Mouse (Mus musculus) hindbrain, embryonic 13.5 days (tissue): ENCODE measurements around the gene Ccdc170. TPM values are rescaled to one million over a fixed set of nuclear protein-coding genes. Genes with fewer than 3 reads are reported as not detected.

Experiments
- ATAC-seq: fragments of 200-750 bp; cut with Nextera tagmentation; 2 replicates; pipeline ENCODE4 v1.8.0; 2017; ENCODE audit warnings: moderate TSS enrichment; ENCODE audit not compliant: low FRiP score
- H3K27ac ChIP-seq: fragments of 300-500 bp; sonication (generic); 2 replicates; pipeline ENCODE4 v1.5.1; 2015; ENCODE audit warnings: inconsistent platforms, mild to moderate bottlenecking, moderate library complexity
- H3K27me3 ChIP-seq: fragments of 300-500 bp; sonication (generic); 2 replicates; pipeline ENCODE4 v1.6.1; 2015; ENCODE audit warnings: mild to moderate bottlenecking, inconsistent platforms
- H3K36me3 ChIP-seq: fragments of 300-500 bp; sonication (generic); 2 replicates; pipeline ENCODE4 v1.6.1; 2015; ENCODE audit warnings: mild to moderate bottlenecking, inconsistent platforms
- H3K4me1 ChIP-seq: fragments of 300-500 bp; sonication (generic); replicated peaks from 2 replicates; pipeline ENCODE4 v1.6.1; 2015; ENCODE audit warnings: inconsistent platforms
- H3K4me2 ChIP-seq: fragments of 300-500 bp; sonication (generic); 2 replicates; pipeline ENCODE4 v1.6.1; 2015; ENCODE audit warnings: inconsistent platforms, mild to moderate bottlenecking, moderate library complexity
- H3K4me3 ChIP-seq: fragments of 300-500 bp; sonication (generic); 2 replicates; pipeline ENCODE4 v1.5.1; 2015; ENCODE audit warnings: mild to moderate bottlenecking, inconsistent platforms
- H3K9ac ChIP-seq: fragments of 300-500 bp; sonication (generic); 2 replicates; pipeline ENCODE4 v1.6.1; 2015; ENCODE audit warnings: mild to moderate bottlenecking, inconsistent platforms
- H3K9me3 ChIP-seq: fragments of 300-500 bp; sonication (generic); 2 replicates; pipeline ENCODE4 v1.6.1; 2016; ENCODE audit warnings: inconsistent platforms
- WGBS: fragments of 180-500 bp; shearing (Covaris S2); methylation state at CpG from one replicate; pipeline ENCODE4 v1.1.7; 2015; 5-methylcytosine and 5-hydroxymethylcytosine counted together
- polyA plus RNA-seq: library from polyadenylated mRNA; unstranded; fragments of >200 nt; fragmentation: Nextera tagmentation; extraction: Ambion mirVana; gene quantifications from 2 replicates; pipeline ENCODE4 v1.2.1, GENCODE M21; 2015

The Ccdc170 gene
- polyA plus RNA-seq, 1 experiment from 2014 or later: 0.55 TPM

GRCm38 (mm10) chr10:4483848-4484247 is 1.5 kb downstream of the Ccdc170 start:
- Histone ChIP-seq H3K4me3 (no peak overlapping the region), H3K9me3 (no peaks in the 10 kb centered on the region), H3K9ac (no peak overlapping the region), H3K4me1 (no peaks in the 10 kb centered on the region), H3K36me3 (no peaks in the 10 kb centered on the region), H3K27me3 (no peaks in the 10 kb centered on the region), H3K4me2 (no peak overlapping the region), H3K27ac (no peak overlapping the region)
- no peak for ATAC-seq
- 85% methylated on average over 1 of the region's 1 CpGs for WGBS

DNA sequence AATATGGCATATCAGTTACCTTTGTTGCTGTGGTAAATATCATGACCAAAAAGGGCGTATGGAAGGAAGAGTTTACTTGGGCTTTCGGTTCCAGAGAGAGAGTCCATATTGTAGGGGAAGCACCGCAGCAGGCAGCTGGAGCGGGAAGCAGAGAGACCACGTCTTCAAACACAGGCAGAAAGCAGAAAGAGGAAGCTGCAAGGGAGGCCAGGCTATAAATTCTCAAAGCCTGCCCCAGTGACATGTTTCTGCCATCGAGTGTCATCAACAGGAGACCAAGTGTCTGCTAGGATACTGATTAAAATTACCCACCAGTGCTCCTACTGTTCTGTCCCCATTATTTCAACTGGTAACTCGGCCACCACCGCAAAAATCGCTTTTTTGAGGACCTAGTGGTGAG is 2.7 kb downstream of the Ccdc170 start:
- no peak for ATAC-seq
- Histone ChIP-seq H3K9me3 (no peaks in the 10 kb centered on the region), H3K4me3 (no peak overlapping the region), H3K9ac (no peak overlapping the region), H3K4me2 (no peak overlapping the region), H3K27ac (no peak overlapping the region), H3K4me1 (no peaks in the 10 kb centered on the region), H3K27me3 (no peaks in the 10 kb centered on the region), H3K36me3 (no peaks in the 10 kb centered on the region)
- 81% methylated on average over 9 of the region's 9 CpGs for WGBS

GRCm38 (mm10) chr10:4489865-4490264 is 7.6 kb downstream of the Ccdc170 start:
- no peak overlapping the region for H3K4me2 ChIP-seq
- H3K9me3 ChIP-seq: no peaks in the 10 kb centered on the region
- H3K4me3 ChIP-seq: no peak overlapping the region
- WGBS: 77% methylated on average over 5 of the region's 5 CpGs
- ATAC-seq: no peak
- H3K4me1 ChIP-seq: no peaks in the 10 kb centered on the region
- H3K27ac ChIP-seq: no peak overlapping the region
- no peaks in the 10 kb centered on the region for H3K27me3 ChIP-seq
- no peak overlapping the region for H3K9ac ChIP-seq
- H3K36me3 ChIP-seq: no peaks in the 10 kb centered on the region

DNA sequence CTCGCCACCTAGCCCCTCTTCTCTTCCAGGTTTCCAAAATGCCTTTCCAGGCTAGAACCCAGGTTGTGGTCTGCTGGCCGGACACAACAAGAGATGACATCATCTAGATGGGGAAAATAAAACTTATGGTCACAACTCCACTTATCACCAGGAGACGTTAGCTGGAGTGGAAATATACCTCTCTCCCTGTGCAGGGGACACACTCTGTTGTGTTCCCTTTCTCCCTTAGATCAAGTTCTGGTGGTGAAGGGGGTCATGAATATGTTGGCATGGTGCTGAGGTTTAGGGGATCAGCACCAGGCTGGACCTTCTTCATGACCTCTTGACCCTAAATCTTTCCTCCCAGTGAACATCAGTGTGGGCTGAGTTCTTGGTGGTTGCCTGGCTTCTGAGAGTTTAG is 9.0 kb downstream of the Ccdc170 start:
- no peak overlapping the region for H3K4me3 ChIP-seq
- H3K27me3 ChIP-seq: no peaks in the 10 kb centered on the region
- H3K4me1 ChIP-seq: no peaks in the 10 kb centered on the region
- H3K9me3 ChIP-seq: no peaks in the 10 kb centered on the region
- H3K36me3 ChIP-seq: no peaks in the 10 kb centered on the region
- no peak overlapping the region for H3K27ac ChIP-seq
- H3K4me2 ChIP-seq: no peak overlapping the region
- ATAC-seq: no peak
- 55% methylated on average over 3 of the region's 3 CpGs for WGBS
- no peak overlapping the region for H3K9ac ChIP-seq

DNA sequence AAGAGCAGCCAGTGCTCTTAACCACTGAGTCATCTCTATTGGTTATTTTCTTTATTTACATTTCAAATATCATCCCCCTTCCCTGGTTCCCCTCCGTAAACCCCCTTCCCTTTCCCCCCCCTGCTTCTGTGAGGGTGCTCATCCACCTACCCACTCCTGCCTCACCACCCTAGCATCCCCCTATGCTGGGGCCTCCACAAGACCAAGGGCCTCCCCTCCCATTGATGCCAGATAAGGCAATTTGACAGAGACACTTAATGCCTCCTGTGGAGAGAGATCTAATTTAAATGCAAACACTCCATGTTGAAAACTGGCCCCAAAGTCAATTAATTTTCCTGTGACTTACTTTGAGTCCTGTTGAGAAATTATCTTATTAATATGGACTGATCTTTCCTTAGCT is 9.7 kb downstream of the Ccdc170 start:
- H3K27me3 ChIP-seq: no peaks in the 10 kb centered on the region
- WGBS: 40% methylated on average over 1 of the region's 1 CpGs
- H3K9ac ChIP-seq: no peak overlapping the region
- no peak overlapping the region for H3K27ac ChIP-seq
- no peaks in the 10 kb centered on the region for H3K9me3 ChIP-seq
- H3K36me3 ChIP-seq: no peaks in the 10 kb centered on the region
- H3K4me2 ChIP-seq: no peak overlapping the region
- ATAC-seq: no peak
- H3K4me1 ChIP-seq: no peaks in the 10 kb centered on the region
- H3K4me3 ChIP-seq: no peak overlapping the region

DNA sequence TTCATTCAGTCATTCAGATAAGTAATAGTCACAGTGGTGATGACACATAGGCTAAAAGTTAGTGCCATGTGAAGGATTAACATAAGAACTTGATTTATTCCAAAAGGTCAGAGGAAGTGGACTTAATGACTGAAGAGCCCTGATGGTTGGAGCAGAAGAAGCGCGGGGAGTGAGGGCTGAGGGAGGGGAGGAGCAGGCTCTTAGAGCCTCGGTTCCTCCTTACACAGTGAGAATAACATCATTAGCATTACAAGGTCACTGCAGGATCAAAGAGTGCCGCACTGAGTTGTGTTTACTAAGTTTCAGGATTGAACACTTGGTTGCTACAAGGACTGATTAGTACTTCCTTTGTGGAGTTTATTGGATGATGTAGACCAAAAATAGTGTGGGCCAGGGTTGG is 10.6 kb downstream of the Ccdc170 start:
- no peaks in the 10 kb centered on the region for H3K27me3 ChIP-seq
- H3K4me2 ChIP-seq: no peak overlapping the region
- H3K4me3 ChIP-seq: no peak overlapping the region
- ATAC-seq: no peak
- H3K9me3 ChIP-seq: no peaks in the 10 kb centered on the region
- no peak overlapping the region for H3K27ac ChIP-seq
- H3K4me1 ChIP-seq: no peaks in the 10 kb centered on the region
- WGBS: 6% methylated on average over 4 of the region's 4 CpGs
- no peaks in the 10 kb centered on the region for H3K36me3 ChIP-seq
- H3K9ac ChIP-seq: no peak overlapping the region

- no peak overlapping the region for H3K4me3 ChIP-seq
- no peak overlapping the region for H3K4me2 ChIP-seq
- no peaks in the 10 kb centered on the region for H3K9me3 ChIP-seq
- no peak overlapping the region for H3K9ac ChIP-seq
- H3K27ac ChIP-seq: no peak overlapping the region
- no peaks in the 10 kb centered on the region for H3K36me3 ChIP-seq
- no peak for ATAC-seq
- H3K27me3 ChIP-seq: no peaks in the 10 kb centered on the region
- H3K4me1 ChIP-seq: no peaks in the 10 kb centered on the region
- 94% methylated on average over 8 of the region's 8 CpGs for WGBS
Measured at GRCm38 (mm10) chr10:4503251-4503650, 20.9 kb downstream of the Ccdc170 start.

GRCm38 (mm10) chr10:4512725-4513124 is 30.4 kb downstream of the Ccdc170 start:
- no peak for ATAC-seq
- Histone ChIP-seq H3K27ac (no peak overlapping the region), H3K4me3 (no peak overlapping the region), H3K4me2 (no peak overlapping the region), H3K9me3 (no peaks in the 10 kb centered on the region), H3K9ac (no peak overlapping the region), H3K27me3 (no peaks in the 10 kb centered on the region), H3K36me3 (no peaks in the 10 kb centered on the region), H3K4me1 (no peaks in the 10 kb centered on the region)
- WGBS: 89% methylated on average over 9 of the region's 9 CpGs

DNA sequence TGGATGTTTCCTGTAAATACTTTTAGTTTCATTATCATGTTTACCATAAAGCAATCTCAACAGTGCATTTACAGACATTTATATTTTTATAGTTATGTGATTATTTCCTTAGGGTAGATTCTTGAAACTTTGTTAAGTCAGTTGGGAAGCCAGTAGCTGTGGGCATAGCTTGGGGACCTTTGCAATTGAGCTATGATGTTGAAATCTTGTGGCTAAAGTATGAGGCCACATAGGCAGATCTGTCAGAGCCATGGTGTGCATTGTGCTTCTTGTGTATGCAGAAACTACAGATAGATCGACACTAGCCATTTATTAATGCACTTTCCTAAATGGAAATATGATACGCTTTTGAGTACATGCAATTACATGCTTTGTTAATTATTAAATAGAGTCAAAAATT is 35.3 kb downstream of the Ccdc170 start:
- Histone ChIP-seq H3K4me2 (no peak overlapping the region), H3K36me3 (no peaks in the 10 kb centered on the region), H3K9ac (no peak overlapping the region), H3K27ac (no peak overlapping the region), H3K27me3 (no peaks in the 10 kb centered on the region), H3K4me1 (no peaks in the 10 kb centered on the region), H3K9me3 (no peaks in the 10 kb centered on the region), H3K4me3 (no peak overlapping the region)
- 85% methylated on average over 2 of the region's 2 CpGs for WGBS
- no peak for ATAC-seq

DNA sequence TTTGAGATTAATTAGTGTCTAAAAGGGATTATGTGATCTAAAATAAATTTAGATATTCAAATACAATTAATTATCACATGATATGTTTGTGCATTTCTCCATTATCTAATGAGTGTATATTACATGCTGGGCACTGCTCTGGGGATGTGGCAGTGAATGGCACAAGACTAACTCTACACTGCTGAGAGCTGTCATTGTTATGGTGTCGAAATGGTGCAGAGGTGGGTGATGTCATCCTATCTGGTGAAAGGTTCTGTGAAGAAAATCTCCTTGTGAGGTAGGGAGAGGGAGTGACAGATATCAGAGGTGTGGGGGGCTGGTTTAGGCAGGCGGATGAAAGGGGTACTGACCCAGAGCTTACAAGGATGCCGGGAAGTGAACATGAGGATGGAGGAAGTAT is 37.3 kb downstream of the Ccdc170 start:
- Histone ChIP-seq H3K27ac (no peak overlapping the region), H3K9me3 (no peaks in the 10 kb centered on the region), H3K4me2 (no peak overlapping the region), H3K4me3 (no peak overlapping the region), H3K9ac (no peak overlapping the region), H3K4me1 (no peaks in the 10 kb centered on the region), H3K36me3 (no peaks in the 10 kb centered on the region), H3K27me3 (no peaks in the 10 kb centered on the region)
- WGBS: 84% methylated on average over 3 of the region's 3 CpGs
- no peak for ATAC-seq

- no peak overlapping the region for H3K27ac ChIP-seq
- WGBS: 46% methylated on average over 6 of the region's 6 CpGs
- no peak overlapping the region for H3K4me2 ChIP-seq
- H3K9me3 ChIP-seq: no peaks in the 10 kb centered on the region
- no peaks in the 10 kb centered on the region for H3K4me1 ChIP-seq
- H3K4me3 ChIP-seq: no peak overlapping the region
- no peak overlapping the region for H3K9ac ChIP-seq
- no peaks in the 10 kb centered on the region for H3K36me3 ChIP-seq
- peak; percentile 66 for ATAC-seq
- H3K27me3 ChIP-seq: no peaks in the 10 kb centered on the region
Measured at GRCm38 (mm10) chr10:4520394-4521102, 38.2 kb downstream of the Ccdc170 start.

GRCm38 (mm10) chr10:4522116-4522515 is 39.8 kb downstream of the Ccdc170 start:
- Histone ChIP-seq H3K36me3 (no peaks in the 10 kb centered on the region), H3K9ac (no peak overlapping the region), H3K4me2 (no peak overlapping the region), H3K27me3 (no peaks in the 10 kb centered on the region), H3K9me3 (no peaks in the 10 kb centered on the region), H3K27ac (no peak overlapping the region), H3K4me1 (no peaks in the 10 kb centered on the region), H3K4me3 (no peak overlapping the region)
- WGBS: 96% methylated on average over 3 of the region's 3 CpGs
- ATAC-seq: no peak

- Histone ChIP-seq H3K4me3 (no peak overlapping the region), H3K36me3 (no peaks in the 10 kb centered on the region), H3K27me3 (no peaks in the 10 kb centered on the region), H3K27ac (no peak overlapping the region), H3K9ac (no peak overlapping the region), H3K9me3 (no peaks in the 10 kb centered on the region), H3K4me1 (0 out of 2 replicates have a peak, but pooled peaks cover 2% of the 10 kb centered on the region), H3K4me2 (no peak overlapping the region)
- 27% methylated on average over 4 of the region's 4 CpGs for WGBS
- no peak for ATAC-seq
Measured at GRCm38 (mm10) chr10:4523078-4523477, 40.8 kb downstream of the Ccdc170 start.
